Mouse (Mus musculus): ENCODE data around the gene Wdr4. TPM values are rescaled to one million over a fixed set of nuclear protein-coding genes. Genes with fewer than 3 reads are reported as not detected.

The Wdr4 gene
- polyA plus RNA-seq, 1 experiment from 2014 or later = 40.1 TPM

GRCm38 (mm10) chr17:31506282-31506681 lies 13.5 kb downstream of the Wdr4 start:
- Histone ChIP-seq H3K9me3 (no peaks in the 10 kb centered on the region), H3K36me3 (peaks cover 45% of the 10 kb centered on the region), H3K4me1 (no peaks in the 10 kb centered on the region), H3K9ac (no peak overlapping the region), H3K27me3 (replicated peaks) (no peaks in the 10 kb centered on the region), H3K27ac (no peak overlapping the region), H3K4me3 (replicated peaks) (no peak overlapping the region), H3K4me2 (no peak overlapping the region)
- ATAC-seq (ENCODE audit: insufficient read depth, low FRiP score, low read depth) = no peak
- 87% methylated on average over 7 of the region's 7 CpGs for WGBS

- no peaks in the 10 kb centered on the region for H3K4me1 ChIP-seq
- no peak overlapping the region for H3K4me3 ChIP-seq (replicated peaks)
- no peak for ATAC-seq (ENCODE audit: insufficient read depth, low FRiP score, low read depth)
- WGBS = 89% methylated on average over 5 of the region's 5 CpGs
- H3K27me3 ChIP-seq (replicated peaks) = no peaks in the 10 kb centered on the region
- no peak overlapping the region for H3K4me2 ChIP-seq
- H3K36me3 ChIP-seq = peaks cover 45% of the 10 kb centered on the region
- H3K9me3 ChIP-seq = no peaks in the 10 kb centered on the region
- H3K27ac ChIP-seq = no peak overlapping the region
- H3K9ac ChIP-seq = no peak overlapping the region
Measured at GRCm38 (mm10) chr17:31505013-31505412, 14.8 kb downstream of the Wdr4 start.

- H3K27ac ChIP-seq = no peak overlapping the region
- no peaks in the 10 kb centered on the region for H3K4me1 ChIP-seq
- H3K9ac ChIP-seq = no peak overlapping the region
- no peak overlapping the region for H3K4me3 ChIP-seq (replicated peaks)
- WGBS = 78% methylated on average over 2 of the region's 2 CpGs
- H3K27me3 ChIP-seq (replicated peaks) = no peaks in the 10 kb centered on the region
- H3K9me3 ChIP-seq = no peaks in the 10 kb centered on the region
- H3K4me2 ChIP-seq = no peak overlapping the region
- no peak for ATAC-seq (ENCODE audit: insufficient read depth, low FRiP score, low read depth)
- H3K36me3 ChIP-seq = peaks cover 49% of the 10 kb centered on the region
Measured at GRCm38 (mm10) chr17:31503936-31504335, 15.8 kb downstream of the Wdr4 start.

GRCm38 (mm10) chr17:31503337-31503736 lies 16.4 kb downstream of the Wdr4 start:
- Histone ChIP-seq H3K27me3 (replicated peaks) (no peaks in the 10 kb centered on the region), H3K9me3 (no peaks in the 10 kb centered on the region), H3K4me1 (no peaks in the 10 kb centered on the region), H3K9ac (no peak overlapping the region), H3K36me3 (peaks cover 52% of the 10 kb centered on the region), H3K27ac (no peak overlapping the region), H3K4me2 (no peak overlapping the region), H3K4me3 (replicated peaks) (no peak overlapping the region)
- whole genome bisulfite sequencing = 91% methylated on average over 12 of the region's 12 CpGs
- no peak for ATAC-seq (ENCODE audit: insufficient read depth, low FRiP score, low read depth)

GRCm38 (mm10) chr17:31502261-31502927 lies 17.4 kb downstream of the Wdr4 start:
- Histone ChIP-seq H3K27me3 (replicated peaks) (no peaks in the 10 kb centered on the region), H3K27ac (no peak overlapping the region), H3K4me2 (no peak overlapping the region), H3K4me1 (no peaks in the 10 kb centered on the region), H3K4me3 (replicated peaks) (no peak overlapping the region), H3K9ac (no peak overlapping the region), H3K36me3 (peaks cover 56% of the 10 kb centered on the region), H3K9me3 (no peaks in the 10 kb centered on the region)
- WGBS = 81% methylated on average over 12 of the region's 12 CpGs
- no peak for ATAC-seq (ENCODE audit: insufficient read depth, low FRiP score, low read depth)

GRCm38 (mm10) chr17:31500908-31501307 lies 18.9 kb downstream of the Wdr4 start:
- ATAC-seq (ENCODE audit: insufficient read depth, low FRiP score, low read depth) = no peak
- Histone ChIP-seq H3K9me3 (no peaks in the 10 kb centered on the region), H3K36me3 (peaks cover 62% of the 10 kb centered on the region), H3K4me3 (replicated peaks) (no peak overlapping the region), H3K27ac (no peak overlapping the region), H3K27me3 (replicated peaks) (no peaks in the 10 kb centered on the region), H3K4me2 (no peak overlapping the region), H3K9ac (no peak overlapping the region), H3K4me1 (no peaks in the 10 kb centered on the region)
- WGBS = 86% methylated on average over 3 of the region's 3 CpGs

GRCm38 (mm10) chr17:31500416-31500815 lies 19.4 kb downstream of the Wdr4 start:
- Histone ChIP-seq H3K36me3 (peaks cover 62% of the 10 kb centered on the region), H3K4me2 (no peak overlapping the region), H3K4me1 (no peaks in the 10 kb centered on the region), H3K4me3 (replicated peaks) (no peak overlapping the region), H3K9me3 (no peaks in the 10 kb centered on the region), H3K9ac (no peak overlapping the region), H3K27me3 (replicated peaks) (no peaks in the 10 kb centered on the region), H3K27ac (no peak overlapping the region)
- WGBS = 85% methylated on average over 7 of the region's 8 CpGs
- no peak for ATAC-seq (ENCODE audit: insufficient read depth, low FRiP score, low read depth)

- Histone ChIP-seq H3K36me3 (peaks cover 60% of the 10 kb centered on the region), H3K4me2 (no peak overlapping the region), H3K9me3 (no peaks in the 10 kb centered on the region), H3K27me3 (replicated peaks) (no peaks in the 10 kb centered on the region), H3K9ac (no peak overlapping the region), H3K4me3 (replicated peaks) (no peak overlapping the region), H3K27ac (no peak overlapping the region), H3K4me1 (no peaks in the 10 kb centered on the region)
- no peak for ATAC-seq (ENCODE audit: insufficient read depth, low FRiP score, low read depth)
- WGBS = 95% methylated on average over 12 of the region's 12 CpGs
Measured at GRCm38 (mm10) chr17:31499725-31500124, 20.1 kb downstream of the Wdr4 start.

- Histone ChIP-seq H3K4me1 (no peaks in the 10 kb centered on the region), H3K36me3 (peaks cover 48% of the 10 kb centered on the region), H3K27me3 (replicated peaks) (no peaks in the 10 kb centered on the region), H3K4me3 (replicated peaks) (no peak overlapping the region), H3K9me3 (no peaks in the 10 kb centered on the region), H3K4me2 (no peak overlapping the region), H3K9ac (no peak overlapping the region), H3K27ac (no peak overlapping the region)
- 83% methylated on average over 6 of the region's 6 CpGs for WGBS
- no peak for ATAC-seq (ENCODE audit: insufficient read depth, low FRiP score, low read depth)
Measured at GRCm38 (mm10) chr17:31497726-31498125, 22.1 kb downstream of the Wdr4 start.

- peaks cover 44% of the 10 kb centered on the region for H3K36me3 ChIP-seq
- no peak for ATAC-seq (ENCODE audit: insufficient read depth, low FRiP score, low read depth)
- no peak overlapping the region for H3K4me2 ChIP-seq
- WGBS = 95% methylated on average over 1 of the region's 1 CpGs
- no peak overlapping the region for H3K27ac ChIP-seq
- no peaks in the 10 kb centered on the region for H3K9me3 ChIP-seq
- H3K4me1 ChIP-seq = no peaks in the 10 kb centered on the region
- H3K27me3 ChIP-seq (replicated peaks) = no peaks in the 10 kb centered on the region
- H3K9ac ChIP-seq = no peak overlapping the region
- H3K4me3 ChIP-seq (replicated peaks) = no peak overlapping the region
Measured at GRCm38 (mm10) chr17:31494989-31495388, 24.8 kb downstream of the Wdr4 start.

- H3K27me3 ChIP-seq (replicated peaks) = no peaks in the 10 kb centered on the region
- no peak overlapping the region for H3K9ac ChIP-seq
- ATAC-seq (ENCODE audit: insufficient read depth, low FRiP score, low read depth) = no peak
- no peak overlapping the region for H3K4me3 ChIP-seq (replicated peaks)
- H3K4me2 ChIP-seq = no peak overlapping the region
- no peak overlapping the region for H3K27ac ChIP-seq
- WGBS = 0% methylated on average over 2 of the region's 2 CpGs
- no peaks in the 10 kb centered on the region; the same call in 1 of the 2 replicates for H3K4me1 ChIP-seq
- H3K36me3 ChIP-seq = peaks cover 20% of the 10 kb centered on the region; the same call in 1 of the 2 replicates
- no peaks in the 10 kb centered on the region for H3K9me3 ChIP-seq
Measured at GRCm38 (mm10) chr17:31492416-31492815, 27.4 kb downstream of the Wdr4 start.

- no peak overlapping the region for H3K4me2 ChIP-seq
- no peaks in the 10 kb centered on the region for H3K9me3 ChIP-seq
- peaks cover 12% of the 10 kb centered on the region; the same call in 1 of the 2 replicates for H3K36me3 ChIP-seq
- H3K27ac ChIP-seq = no peak overlapping the region
- H3K9ac ChIP-seq = no peak overlapping the region
- no peaks in the 10 kb centered on the region for H3K27me3 ChIP-seq (replicated peaks)
- H3K4me1 ChIP-seq = no peaks in the 10 kb centered on the region; the same call in 1 of the 2 replicates
- no peak for ATAC-seq (ENCODE audit: insufficient read depth, low FRiP score, low read depth)
- no peak overlapping the region for H3K4me3 ChIP-seq (replicated peaks)
Measured at GRCm38 (mm10) chr17:31491355-31491754, 28.4 kb downstream of the Wdr4 start.

Measured in stomach, embryonic 15.5 days (tissue).